ENCODE assay signal across 8 mouse cellular contexts in the genomic region with DNA sequence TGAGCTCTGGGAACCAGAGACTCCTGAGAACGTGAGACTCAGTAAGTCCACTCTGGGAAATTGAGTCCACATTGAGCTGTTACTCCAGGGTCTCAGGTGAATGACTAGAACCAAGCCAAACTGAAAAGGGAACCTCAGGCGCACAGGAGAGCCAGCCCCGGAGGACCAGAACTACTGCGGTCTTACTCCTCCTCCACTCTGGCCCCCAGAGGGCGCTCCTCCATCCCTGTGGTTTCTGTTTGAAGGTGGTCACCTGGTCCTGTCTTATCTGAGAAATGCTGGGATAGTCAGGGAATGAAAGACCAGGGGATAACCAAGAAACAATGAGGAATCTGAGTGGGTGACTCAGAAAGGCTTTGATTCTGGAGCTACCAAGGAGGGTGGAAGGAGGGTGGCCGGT. TPM values are rescaled to one million over a fixed set of nuclear protein-coding genes. Genes with fewer than 3 reads are reported as not detected.
DNase-seq lines count a peak whose midpoint lies in the region; ATAC-seq lines count a peak whose summit lies in the region.
"Had no signal": no experiment of that assay in that cellular context is flagged by ENCODE, and none has a peak within 500 bp of the region (broad histone marks: within the 10 kb centered on the region; RNA-seq: fewer than 3 reads in every experiment).

No protein-coding gene starts in this region.

- no peak for ATAC-seq in midbrain, embryonic 14.5 days (ENCODE audit: low FRiP score, low TSS enrichment)
- ATAC-seq in midbrain, embryonic 15.5 days (replicated peaks), result no peak
- ATAC-seq in megakaryocyte progenitor cell, adult 5-6 weeks (replicated peaks; ENCODE audit: poor library complexity), result peak; percentile 43

- peak; percentile 59 for DNase-seq in midbrain, embryonic 14.5 days
- peak; percentile 82 to 86 for DNase-seq in adrenal gland, postnatal 36 days
- peak; percentile 59 for DNase-seq in gastrocnemius, postnatal 14 days
- peak; percentile 49 to 65 for DNase-seq in layer of hippocampus, postnatal 10 days (ENCODE audit: low spot score in 2 of 2)
- DNase-seq in spleen, postnatal 4 days (ENCODE audit: low spot score in 2 of 2), result peak; percentile 56 to 80

- peaks cover 2% of the 10 kb centered on the region; the same call in 1 of the 2 replicates for H3K4me1 ChIP-seq in midbrain, embryonic 14.5 days (ENCODE audit: control insufficient read depth, insufficient read depth, low read length)
- peaks cover 18% of the 10 kb centered on the region for H3K4me1 ChIP-seq in midbrain, embryonic 15.5 days

- intact Hi-C loops in gastrocnemius, postnatal 14 days (cut with DNase I; ENCODE audit: low total_unique reads), result loop anchor here (5.0 kb wide), 1 partner anchor 128 kb away; no protein-coding TSS in a partner anchor

- no peak overlapping the region for H3K27ac ChIP-seq in midbrain, embryonic 14.5 days (replicated peaks; ENCODE audit: low read depth, low read length)
- H3K27ac ChIP-seq in midbrain, embryonic 15.5 days, result no peak overlapping the region
- H3K27ac ChIP-seq: heart, embryonic 13.5 days had no signal

- no peaks in the 10 kb centered on the region for H3K36me3 ChIP-seq in midbrain, embryonic 14.5 days (ENCODE audit: control insufficient read depth, insufficient read depth, low read length)
- no peaks in the 10 kb centered on the region for H3K36me3 ChIP-seq in midbrain, embryonic 15.5 days (replicated peaks)
- H3K36me3 ChIP-seq: heart, embryonic 13.5 days had no signal

- H3K27me3 ChIP-seq in midbrain, embryonic 14.5 days (ENCODE audit: control insufficient read depth, insufficient read depth, low read length), result peaks cover 36% of the 10 kb centered on the region
- peaks cover 33% of the 10 kb centered on the region for H3K27me3 ChIP-seq in midbrain, embryonic 15.5 days (replicated peaks)

- H3K9ac ChIP-seq in midbrain, embryonic 14.5 days (replicated peaks; ENCODE audit: low read length), result no peak overlapping the region
- no peak overlapping the region for H3K9ac ChIP-seq in midbrain, embryonic 15.5 days
- H3K9ac ChIP-seq: heart, embryonic 13.5 days had no signal

- H3K4me2 ChIP-seq in midbrain, embryonic 14.5 days (ENCODE audit: low read length), result no peak overlapping the region
- no peak overlapping the region for H3K4me2 ChIP-seq in midbrain, embryonic 15.5 days
- H3K4me2 ChIP-seq: heart, embryonic 13.5 days had no signal

- no peaks in the 10 kb centered on the region for H3K9me3 ChIP-seq in midbrain, embryonic 14.5 days (ENCODE audit: control insufficient read depth, low read length)
- no peaks in the 10 kb centered on the region for H3K9me3 ChIP-seq in midbrain, embryonic 15.5 days
- H3K9me3 ChIP-seq: heart, embryonic 13.5 days had no signal

- WGBS in midbrain, embryonic 14.5 days, result 19% methylated on average over 6 of the region's 6 CpGs
- WGBS in midbrain, embryonic 15.5 days, result 23% methylated on average over 6 of the region's 6 CpGs

- no peak overlapping the region for H3K4me3 ChIP-seq in midbrain, embryonic 14.5 days (replicated peaks; ENCODE audit: low read depth, low read length)
- no peak overlapping the region for H3K4me3 ChIP-seq in midbrain, embryonic 15.5 days
- H3K4me3 ChIP-seq: heart, embryonic 13.5 days had no signal

RNA-seq across cellular contexts. Expression of a gene that starts 4.5 kb away (rescaled TPM):
- 1.8 and 2.4 TPM in 2 replicates for polyA plus RNA-seq in midbrain, embryonic 14.5 days (2014; fragmentation: Nextera tagmentation; extraction: Ambion mirVana)
- polyA plus RNA-seq in midbrain, embryonic 15.5 days (2015; fragmentation: Nextera tagmentation; extraction: Ambion mirVana), result 2.2 and 2.3 TPM in 2 replicates
- total RNA-seq in adrenal gland, postnatal 36 days (2021), result 10 to 100 TPM; 28.9 to 37.4 TPM
- 1 to 10 TPM; 6.7 to 7.0 TPM for total RNA-seq in gastrocnemius, postnatal 14 days (2021)
- total RNA-seq in layer of hippocampus, postnatal 10 days (2021), result 1 to 10 TPM; 2.7 to 3.2 TPM
- total RNA-seq in megakaryocyte progenitor cell, adult 5-6 weeks (2015), result 7.7 and 9.4 TPM in 2 replicates
- total RNA-seq in megakaryocyte progenitor cell, adult 5-6 weeks (2017), result 2.4 and 7.2 TPM in 2 replicates
